Mouse (Mus musculus) liver, embryonic 16.5 days (tissue): ENCODE measurements at regions not wholly inside any gene's neighbourhood (a gene's known extent, or its start where the extent isn't known, plus 50 kb on each side); places are given as distances from the start of the nearest gene placed in this dataset.

Experiments
- ATAC-seq: fragments of 200-750 bp; cut with Nextera tagmentation; 2 replicates; pipeline ENCODE4 v1.8.0; 2017; ENCODE audit warnings: low read depth, mild to moderate bottlenecking, moderate number of reproducible peaks, moderate library complexity
- H3K27ac ChIP-seq: fragments of 300-500 bp; sonication (generic); 2 replicates; pipeline ENCODE4 v1.5.1; 2014; ENCODE audit warnings: mild to moderate bottlenecking, low read length
- H3K27me3 ChIP-seq: fragments of 300-500 bp; sonication (generic); 2 replicates; pipeline ENCODE4 v1.6.1; 2014; ENCODE audit warnings: low read depth, low read length, mixed read lengths; ENCODE audit not compliant: control insufficient read depth, insufficient read depth
- H3K36me3 ChIP-seq: fragments of 300-500 bp; sonication (generic); 2 replicates; pipeline ENCODE4 v1.6.1; 2014; ENCODE audit warnings: mild to moderate bottlenecking; ENCODE audit not compliant: control insufficient read depth, insufficient read depth
- H3K4me1 ChIP-seq: fragments of 300-500 bp; sonication (generic); 2 replicates; pipeline ENCODE4 v1.6.1; 2014; ENCODE audit warnings: low read depth, low read length, mixed read lengths; ENCODE audit not compliant: control insufficient read depth
- H3K4me2 ChIP-seq: fragments of 300-500 bp; sonication (generic); 2 replicates; pipeline ENCODE4 v1.6.1; 2014; ENCODE audit warnings: low read depth, low read length, mixed read lengths
- H3K4me3 ChIP-seq: fragments of 300-500 bp; sonication (generic); 2 replicates; pipeline ENCODE4 v1.5.1; 2014; ENCODE audit warnings: low read depth, mild to moderate bottlenecking, low read length
- H3K9ac ChIP-seq: fragments of 300-500 bp; sonication (generic); 2 replicates; pipeline ENCODE4 v1.6.1; 2014; ENCODE audit warnings: low read depth, low read length
- H3K9me3 ChIP-seq: fragments of 300-500 bp; sonication (generic); replicated peaks from 2 replicates; pipeline ENCODE4 v1.6.1; 2016; ENCODE audit warnings: low read length; ENCODE audit not compliant: control insufficient read depth
- WGBS: fragments of 180-500 bp; shearing (Covaris S2); extraction: QIAGEN DNeasy Blood & Tissue Kit; methylation state at CpG from one replicate; pipeline ENCODE4 v1.1.7; 2014; ENCODE audit not compliant: insufficient replicate concordance; 5-methylcytosine and 5-hydroxymethylcytosine counted together

DNA sequence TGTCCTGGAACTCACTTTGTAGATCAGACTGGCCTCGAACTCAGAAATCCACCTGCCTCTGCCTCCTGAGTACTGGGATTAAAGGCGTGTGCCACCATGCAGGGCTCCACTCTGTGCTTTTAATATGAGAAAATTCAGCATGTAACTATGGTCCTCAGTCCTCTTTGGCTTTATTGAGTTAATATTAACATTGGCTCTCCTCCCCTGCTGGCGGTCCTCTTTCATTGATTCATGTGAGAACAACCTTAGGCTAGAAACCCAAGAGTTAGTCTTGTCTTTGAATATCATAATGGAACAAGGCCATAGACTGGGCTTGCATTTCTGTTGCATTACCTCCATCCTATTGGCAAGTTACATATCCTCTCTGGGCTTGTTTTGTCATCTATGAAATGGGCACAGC is 216.1 kb upstream of the Gmds start:
- Histone ChIP-seq H3K4me2 (no peak overlapping the region), H3K27me3 (no peaks in the 10 kb centered on the region), H3K4me3 (no peak overlapping the region), H3K36me3 (no peaks in the 10 kb centered on the region), H3K9me3 (no peaks in the 10 kb centered on the region), H3K4me1 (no peaks in the 10 kb centered on the region), H3K9ac (no peak overlapping the region), H3K27ac (no peak overlapping the region)
- no peak for ATAC-seq
- WGBS, result 51% methylated on average over 3 of the region's 3 CpGs

DNA sequence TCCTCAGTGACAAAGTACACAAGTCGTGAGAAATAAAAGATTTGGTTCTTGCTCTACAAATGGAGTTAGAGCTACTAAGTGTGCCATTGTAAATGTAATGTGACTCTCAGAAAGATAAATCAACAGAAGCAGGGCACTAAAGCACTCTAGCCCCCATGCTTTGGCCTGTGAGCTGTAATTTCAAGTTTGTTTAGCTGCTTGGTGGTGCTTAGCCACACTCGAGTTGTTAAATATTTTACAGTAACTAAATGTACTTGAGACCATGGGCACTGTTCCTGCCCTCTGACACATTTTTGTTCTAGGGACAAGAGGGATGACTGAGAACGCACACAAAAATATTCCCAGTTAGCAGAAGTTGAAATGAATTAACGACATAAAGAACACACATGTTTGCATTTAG is 214.6 kb upstream of the Gmds start:
- Histone ChIP-seq H3K27ac (no peak overlapping the region), H3K9me3 (no peaks in the 10 kb centered on the region), H3K4me3 (no peak overlapping the region), H3K4me2 (no peak overlapping the region), H3K36me3 (no peaks in the 10 kb centered on the region), H3K27me3 (no peaks in the 10 kb centered on the region), H3K9ac (no peak overlapping the region), H3K4me1 (no peaks in the 10 kb centered on the region)
- ATAC-seq, result no peak
- WGBS, result 50% methylated on average over 4 of the region's 4 CpGs

- 69% methylated on average over 3 of the region's 3 CpGs for WGBS
- Histone ChIP-seq H3K4me1 (no peaks in the 10 kb centered on the region), H3K9me3 (no peaks in the 10 kb centered on the region), H3K9ac (no peak overlapping the region), H3K4me2 (no peak overlapping the region), H3K27ac (no peak overlapping the region), H3K27me3 (no peaks in the 10 kb centered on the region), H3K4me3 (no peak overlapping the region), H3K36me3 (no peaks in the 10 kb centered on the region)
- no peak for ATAC-seq
Observed at GRCm38 (mm10) chr13:32550113-32550512, 211.6 kb upstream of the Gmds start.

DNA sequence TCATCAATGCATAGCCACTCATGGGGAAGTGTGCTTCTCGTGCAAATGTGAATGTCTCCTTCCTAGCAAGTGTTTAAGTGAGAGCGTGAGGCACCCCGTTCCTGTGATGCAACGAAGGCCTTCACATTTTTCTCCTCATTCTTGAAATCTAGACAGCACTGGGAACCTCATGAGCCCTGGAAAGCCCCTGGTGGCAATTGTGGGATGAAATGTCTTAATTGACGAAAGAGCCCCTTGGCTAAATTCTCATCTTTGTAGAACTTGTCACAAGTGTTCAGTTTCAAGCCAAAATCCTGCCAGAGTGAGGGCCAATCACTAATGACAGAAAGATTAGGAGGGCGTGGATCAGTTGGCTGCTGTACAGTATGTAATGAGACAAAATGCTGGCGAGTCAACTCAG is 208.6 kb upstream of the Gmds start:
- Histone ChIP-seq H3K4me3 (no peak overlapping the region), H3K9me3 (no peaks in the 10 kb centered on the region), H3K27ac (no peak overlapping the region), H3K9ac (no peak overlapping the region), H3K27me3 (no peaks in the 10 kb centered on the region), H3K4me2 (no peak overlapping the region), H3K4me1 (no peaks in the 10 kb centered on the region), H3K36me3 (no peaks in the 10 kb centered on the region)
- 61% methylated on average over 7 of the region's 7 CpGs for WGBS
- no peak for ATAC-seq

- Histone ChIP-seq H3K9ac (no peak overlapping the region), H3K9me3 (no peaks in the 10 kb centered on the region), H3K4me3 (no peak overlapping the region), H3K36me3 (no peaks in the 10 kb centered on the region), H3K27me3 (no peaks in the 10 kb centered on the region), H3K4me1 (no peaks in the 10 kb centered on the region), H3K4me2 (no peak overlapping the region), H3K27ac (no peak overlapping the region)
- ATAC-seq, result no peak
- WGBS, result 30% methylated on average over 7 of the region's 7 CpGs
Observed at GRCm38 (mm10) chr13:32544986-32545740, 206.6 kb upstream of the Gmds start.

- Histone ChIP-seq H3K9ac (no peak overlapping the region), H3K9me3 (no peaks in the 10 kb centered on the region), H3K27me3 (no peaks in the 10 kb centered on the region), H3K36me3 (no peaks in the 10 kb centered on the region), H3K4me3 (no peak overlapping the region), H3K4me2 (no peak overlapping the region), H3K4me1 (no peaks in the 10 kb centered on the region), H3K27ac (no peak overlapping the region)
- 71% methylated on average over 1 of the region's 1 CpGs for WGBS
- no peak for ATAC-seq
Observed at GRCm38 (mm10) chr13:32541611-32542010, 203.1 kb upstream of the Gmds start.

GRCm38 (mm10) chr13:32536241-32536640 is 197.7 kb upstream of the Gmds start:
- no peak for ATAC-seq

DNA sequence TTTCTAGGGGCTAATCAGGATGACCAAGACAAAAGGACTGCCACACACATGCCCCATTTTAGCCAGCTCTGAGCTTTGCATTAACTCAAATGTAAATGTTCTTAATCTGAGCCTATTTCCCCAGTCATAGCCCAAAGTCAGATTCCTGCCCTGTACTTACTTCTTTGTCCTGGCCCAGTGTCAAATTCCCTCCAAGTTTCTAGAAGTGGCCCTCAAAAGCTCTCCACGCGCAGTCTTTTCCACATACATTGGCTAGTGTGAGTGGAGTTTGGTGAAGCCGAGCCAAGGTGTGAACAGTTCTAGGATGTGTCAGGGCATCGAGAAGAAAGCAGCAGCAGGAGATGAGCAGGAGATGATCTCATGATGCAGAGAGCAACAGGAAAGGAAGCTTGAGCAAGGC is 197.1 kb upstream of the Gmds start:
- Histone ChIP-seq H3K9ac (no peak overlapping the region), H3K4me1 (no peaks in the 10 kb centered on the region), H3K9me3 (no peaks in the 10 kb centered on the region), H3K27ac (no peak overlapping the region), H3K4me3 (no peak overlapping the region), H3K4me2 (no peak overlapping the region), H3K36me3 (no peaks in the 10 kb centered on the region), H3K27me3 (no peaks in the 10 kb centered on the region)
- ATAC-seq, result no peak
- WGBS, result 77% methylated on average over 4 of the region's 4 CpGs

More at GRCm38 (mm10) chr13:32536241-32536640, 197.7 kb upstream of the Gmds start:
- no peak overlapping the region for H3K4me2 ChIP-seq
- no peaks in the 10 kb centered on the region for H3K4me1 ChIP-seq
- no peak overlapping the region for H3K27ac ChIP-seq
- H3K36me3 ChIP-seq, result no peaks in the 10 kb centered on the region
- no peaks in the 10 kb centered on the region for H3K27me3 ChIP-seq
- no peaks in the 10 kb centered on the region for H3K9me3 ChIP-seq
- H3K9ac ChIP-seq, result no peak overlapping the region
- 59% methylated on average over 4 of the region's 4 CpGs for WGBS
- no peak overlapping the region for H3K4me3 ChIP-seq

- Histone ChIP-seq H3K27me3 (no peaks in the 10 kb centered on the region), H3K4me1 (no peaks in the 10 kb centered on the region), H3K4me3 (no peak overlapping the region), H3K4me2 (no peak overlapping the region), H3K9ac (no peak overlapping the region), H3K27ac (no peak overlapping the region), H3K36me3 (no peaks in the 10 kb centered on the region), H3K9me3 (no peaks in the 10 kb centered on the region)
- ATAC-seq, result no peak
- 38% methylated on average over 3 of the region's 3 CpGs for WGBS
Observed at GRCm38 (mm10) chr13:32530926-32531512, 192.5 kb upstream of the Gmds start.
